Mouse (Mus musculus) embryonic facial prominence, embryonic 12.5 days (tissue): ENCODE measurements at regions not wholly inside any gene's neighbourhood (a gene's known extent, or its start where the extent isn't known, plus 50 kb on each side); places are given as distances from the start of the nearest gene placed in this dataset.

ENCODE experiments used
- ATAC-seq: fragments of 200-750 bp; cut with Nextera tagmentation; 2 replicates; pipeline ENCODE4 v1.8.0; 2017; ENCODE audit not compliant: insufficient number of reproducible peaks, insufficient read depth, low FRiP score, low TSS enrichment
- H3K27ac ChIP-seq: fragments of 300-500 bp; sonication (generic); 2 replicates; pipeline ENCODE4 v1.5.1; 2016; ENCODE audit warnings: mild to moderate bottlenecking
- H3K27me3 ChIP-seq: fragments of 300-500 bp; sonication (generic); 2 replicates; pipeline ENCODE4 v1.6.1; 2016; ENCODE audit warnings: mild to moderate bottlenecking, moderate library complexity
- H3K36me3 ChIP-seq: fragments of 300-500 bp; sonication (generic); 2 replicates; pipeline ENCODE4 v1.6.1; 2016; ENCODE audit warnings: mild to moderate bottlenecking
- H3K4me1 ChIP-seq: fragments of 300-500 bp; sonication (generic); 2 replicates; pipeline ENCODE4 v1.6.1; 2016
- H3K4me2 ChIP-seq: fragments of 300-500 bp; sonication (generic); replicated peaks from 2 replicates; pipeline ENCODE4 v1.6.1; 2016; ENCODE audit warnings: mild to moderate bottlenecking, moderate library complexity
- H3K4me3 ChIP-seq: fragments of 300-500 bp; sonication (generic); 2 replicates; pipeline ENCODE4 v1.5.1; 2016; ENCODE audit warnings: mild to moderate bottlenecking
- H3K9ac ChIP-seq: fragments of 300-500 bp; sonication (generic); 2 replicates; pipeline ENCODE4 v1.6.1; 2016; ENCODE audit warnings: mild to moderate bottlenecking, moderate library complexity
- H3K9me3 ChIP-seq: fragments of 300-500 bp; sonication (generic); 2 replicates; pipeline ENCODE4 v1.6.1; 2016; ENCODE audit warnings: mild to moderate bottlenecking, moderate library complexity
- WGBS: fragments of 180-500 bp; shearing (Covaris S2); methylation state at CpG from one replicate; pipeline ENCODE4 v1.1.7; 2016; 5-methylcytosine and 5-hydroxymethylcytosine counted together

DNA sequence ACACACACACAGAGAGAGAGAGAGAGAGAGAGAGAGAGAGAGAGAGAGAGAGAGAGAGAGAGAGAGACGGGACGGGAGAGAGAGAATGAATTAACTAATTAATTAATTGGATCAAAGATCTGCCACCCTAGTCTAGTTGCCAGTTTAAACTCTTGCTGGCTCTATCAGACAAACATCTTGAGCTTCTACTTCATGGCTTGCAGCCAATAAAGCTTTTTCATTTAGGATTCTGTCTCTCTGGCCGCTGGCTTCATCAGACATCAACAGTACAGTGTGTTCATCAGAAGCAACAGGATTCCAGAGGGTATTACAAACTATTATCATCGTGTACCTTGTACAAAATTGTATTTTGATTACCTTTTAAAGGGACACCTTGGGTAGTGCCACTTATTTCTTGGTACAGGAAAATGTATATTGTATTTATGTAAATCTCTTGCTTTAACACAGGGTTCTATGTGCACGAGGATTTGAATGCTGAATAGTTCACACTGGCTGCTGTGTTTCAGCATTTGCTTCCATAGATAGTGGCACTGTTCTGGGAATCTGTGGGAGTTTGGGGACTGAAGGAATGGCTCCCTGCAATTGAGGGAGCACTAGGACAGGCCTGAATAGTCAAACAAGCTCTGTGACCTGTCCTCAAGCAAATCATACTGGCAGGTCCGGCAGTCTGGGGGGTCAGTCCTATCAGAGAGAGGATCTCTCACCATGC, 293.9 kb upstream of the Sphkap start:
- no peak for ATAC-seq
- Histone ChIP-seq H3K9ac (no peak overlapping the region), H3K36me3 (no peaks in the 10 kb centered on the region), H3K27ac (no peak overlapping the region), H3K27me3 (no peaks in the 10 kb centered on the region), H3K4me2 (no peak overlapping the region), H3K4me3 (no peak overlapping the region), H3K9me3 (no peaks in the 10 kb centered on the region), H3K4me1 (no peaks in the 10 kb centered on the region)
- 88% methylated on average over 6 of the region's 6 CpGs for WGBS

DNA sequence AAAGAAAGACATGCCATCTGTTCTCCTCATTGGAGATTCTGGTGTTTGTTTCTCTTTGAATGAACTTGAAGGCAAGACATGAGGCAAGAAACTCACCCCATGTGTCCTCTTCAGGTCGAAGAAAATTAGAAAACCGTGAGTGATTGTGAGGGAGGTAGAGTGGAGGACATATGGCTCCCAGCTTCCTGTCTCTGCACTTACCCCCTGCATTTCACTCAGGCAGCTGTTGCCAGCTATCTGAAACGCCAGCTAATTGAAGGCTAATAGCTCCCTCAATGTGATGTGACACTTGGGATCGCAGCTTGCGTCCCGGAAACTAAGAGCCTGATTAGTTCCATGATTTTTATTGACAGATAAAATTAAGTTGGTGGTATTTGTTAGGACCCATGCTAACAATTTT, 289.4 kb upstream of the Sphkap start:
- no peak overlapping the region for H3K4me3 ChIP-seq

DNA sequence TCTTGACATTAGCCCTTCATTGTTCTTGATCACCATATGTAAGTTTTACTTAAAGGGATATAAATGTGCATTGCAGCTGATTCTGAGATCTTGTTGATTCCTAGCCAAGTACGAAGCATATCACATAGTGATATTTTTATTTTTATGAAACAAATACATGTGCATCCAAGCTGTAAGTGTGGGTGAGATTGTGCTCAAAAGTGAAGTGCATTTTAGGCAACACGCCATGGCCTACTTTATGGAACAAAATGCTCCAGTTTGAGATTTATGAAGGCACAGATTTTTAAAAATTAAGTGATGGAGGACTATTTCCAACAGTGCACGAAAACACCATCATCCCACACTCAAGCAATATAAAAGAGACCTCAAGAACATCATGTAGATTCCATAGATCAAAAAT, 277.2 kb upstream of the Sphkap start:
- Histone ChIP-seq H3K9ac (no peak overlapping the region), H3K4me1 (no peaks in the 10 kb centered on the region), H3K27me3 (no peaks in the 10 kb centered on the region), H3K36me3 (no peaks in the 10 kb centered on the region), H3K4me3 (no peak overlapping the region), H3K4me2 (no peak overlapping the region), H3K27ac (no peak overlapping the region), H3K9me3 (no peaks in the 10 kb centered on the region)
- 85% methylated on average over 3 of the region's 3 CpGs for WGBS
- no peak for ATAC-seq

More for the DNA sequence above, 289.4 kb upstream of the Sphkap start:
- H3K9ac ChIP-seq: no peak overlapping the region
- no peak overlapping the region for H3K27ac ChIP-seq
- no peaks in the 10 kb centered on the region for H3K36me3 ChIP-seq
- no peaks in the 10 kb centered on the region for H3K27me3 ChIP-seq
- no peaks in the 10 kb centered on the region for H3K4me1 ChIP-seq
- no peak overlapping the region for H3K4me2 ChIP-seq
- no peaks in the 10 kb centered on the region for H3K9me3 ChIP-seq
- ATAC-seq: no peak
- WGBS: 29% methylated on average over 6 of the region's 6 CpGs

DNA sequence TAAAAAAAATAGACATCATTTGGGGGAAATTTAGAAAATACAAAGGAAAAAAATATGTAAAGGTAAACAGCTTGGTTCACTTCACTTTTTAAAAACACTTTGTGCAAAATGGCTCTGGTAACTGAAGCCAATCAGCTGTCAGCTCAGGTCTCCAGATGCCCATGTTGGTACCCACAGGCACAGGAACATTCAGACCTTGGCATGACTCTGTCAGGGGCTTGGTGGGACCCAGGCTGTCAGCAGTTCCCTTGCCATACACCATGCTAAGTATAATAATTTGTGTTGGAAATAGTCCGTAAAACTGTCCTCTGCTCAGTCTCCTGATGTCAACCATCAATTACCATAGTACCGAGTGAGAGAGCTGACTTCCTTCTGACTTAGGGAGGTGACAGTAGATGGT, 257.3 kb upstream of the Sphkap start:
- Histone ChIP-seq H3K4me3 (no peak overlapping the region), H3K4me2 (no peak overlapping the region), H3K27ac (no peak overlapping the region), H3K27me3 (no peaks in the 10 kb centered on the region), H3K4me1 (no peaks in the 10 kb centered on the region), H3K36me3 (no peaks in the 10 kb centered on the region), H3K9ac (no peak overlapping the region), H3K9me3 (no peaks in the 10 kb centered on the region)
- WGBS: 87% methylated on average over 2 of the region's 2 CpGs
- ATAC-seq: no peak

DNA sequence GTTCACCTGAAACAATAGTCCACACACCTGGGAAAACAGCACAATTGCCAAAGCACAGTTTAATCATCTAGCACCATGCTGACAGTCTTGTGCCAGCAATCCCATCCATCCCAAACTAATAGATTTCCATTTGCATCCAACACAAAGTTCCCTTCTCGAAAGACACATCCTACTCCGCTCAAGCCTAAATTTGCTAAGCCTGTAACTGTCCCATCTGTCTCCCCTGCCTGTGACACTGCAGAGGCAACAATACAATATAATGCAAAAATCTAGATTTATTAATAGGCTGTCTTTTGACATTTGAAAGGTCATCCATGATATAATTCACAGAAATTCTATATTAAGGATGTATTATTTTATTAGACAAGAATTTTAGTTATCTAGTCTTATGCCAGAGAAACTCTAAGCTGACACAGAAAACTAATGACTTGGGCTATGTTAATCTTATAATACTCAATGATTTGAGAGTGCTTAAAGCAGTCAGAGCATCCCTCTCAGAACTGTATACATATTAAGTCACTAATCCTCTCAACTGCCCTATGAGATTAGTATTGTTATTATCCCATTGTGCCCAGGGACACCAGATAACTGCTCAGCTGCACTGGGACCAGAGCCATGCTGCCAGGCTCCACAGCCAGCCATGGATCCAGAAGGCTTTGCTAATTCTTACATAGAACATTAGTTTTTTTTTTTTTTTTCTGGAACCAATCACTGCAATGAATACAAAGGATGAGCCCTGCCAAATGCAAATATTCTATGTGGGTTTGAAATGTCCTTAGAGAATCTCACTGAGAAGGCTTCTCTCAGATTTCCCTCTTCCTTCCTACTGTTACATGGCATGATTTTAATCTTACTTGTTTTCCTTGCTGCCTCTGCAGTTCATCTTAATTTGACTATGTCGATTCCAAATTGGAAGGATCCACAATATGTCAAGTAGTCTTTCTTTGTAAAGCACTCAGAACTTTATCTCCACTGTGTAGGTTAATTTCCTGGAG, 254.1 kb upstream of the Sphkap start:
- ATAC-seq: no peak

DNA sequence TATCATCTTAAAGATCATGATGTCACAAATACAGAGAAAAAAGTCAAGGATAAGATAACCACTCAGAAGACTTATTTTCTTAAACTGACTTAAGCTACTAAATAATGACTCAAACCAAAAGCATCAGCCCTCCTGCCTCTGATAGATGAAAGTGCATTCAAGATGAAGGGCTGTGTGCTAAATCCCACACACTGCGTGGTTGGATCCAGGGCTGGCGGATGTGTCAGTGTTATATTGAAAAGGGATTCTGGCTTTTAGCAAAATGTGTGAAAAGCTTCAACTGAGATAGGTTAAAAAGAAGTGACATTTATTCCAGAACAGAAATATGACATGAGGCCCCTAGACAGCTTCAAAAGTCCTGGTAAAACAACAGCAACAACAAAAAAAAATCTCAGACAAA, 245.7 kb upstream of the Sphkap start:
- Histone ChIP-seq H3K36me3 (no peaks in the 10 kb centered on the region), H3K27me3 (no peaks in the 10 kb centered on the region), H3K27ac (no peak overlapping the region), H3K4me1 (no peaks in the 10 kb centered on the region), H3K9ac (no peak overlapping the region), H3K4me3 (no peak overlapping the region), H3K4me2 (no peak overlapping the region), H3K9me3 (no peaks in the 10 kb centered on the region)
- 81% methylated on average over 2 of the region's 2 CpGs for WGBS
- ATAC-seq: no peak

More for the DNA sequence above, 254.1 kb upstream of the Sphkap start:
- H3K27ac ChIP-seq: no peak overlapping the region
- H3K36me3 ChIP-seq: no peaks in the 10 kb centered on the region
- no peak overlapping the region for H3K4me3 ChIP-seq
- H3K27me3 ChIP-seq: no peaks in the 10 kb centered on the region
- no peaks in the 10 kb centered on the region for H3K9me3 ChIP-seq
- 92% methylated on average over 3 of the region's 3 CpGs for WGBS
- H3K4me2 ChIP-seq: no peak overlapping the region
- no peaks in the 10 kb centered on the region for H3K4me1 ChIP-seq
- no peak overlapping the region for H3K9ac ChIP-seq

DNA sequence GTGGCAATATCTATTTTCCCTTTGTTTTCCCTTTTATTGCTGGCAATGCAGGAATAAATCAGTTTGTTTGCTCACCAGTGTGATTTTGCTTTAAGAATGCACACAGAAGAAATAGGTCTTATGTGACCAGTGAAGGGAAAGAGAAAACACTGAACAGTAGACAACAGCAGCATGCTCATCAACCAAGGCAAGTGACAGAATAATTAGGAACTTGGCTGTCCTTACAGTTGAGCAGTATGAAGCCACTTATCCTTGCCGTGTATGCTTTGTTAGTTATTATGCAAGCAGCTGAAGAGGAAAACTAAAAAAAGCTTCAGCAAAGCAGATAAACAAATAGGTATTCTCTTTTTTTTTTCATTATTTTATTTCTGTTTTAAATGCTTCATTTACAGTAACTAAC, 237.6 kb upstream of the Sphkap start:
- H3K27me3 ChIP-seq: no peaks in the 10 kb centered on the region
- no peak overlapping the region for H3K27ac ChIP-seq
- 71% methylated on average over 1 of the region's 1 CpGs for WGBS
- H3K9ac ChIP-seq: no peak overlapping the region
- no peaks in the 10 kb centered on the region for H3K9me3 ChIP-seq
- H3K4me2 ChIP-seq: no peak overlapping the region
- H3K36me3 ChIP-seq: no peaks in the 10 kb centered on the region
- H3K4me3 ChIP-seq: no peak overlapping the region
- H3K4me1 ChIP-seq: no peaks in the 10 kb centered on the region
- ATAC-seq: no peak

DNA sequence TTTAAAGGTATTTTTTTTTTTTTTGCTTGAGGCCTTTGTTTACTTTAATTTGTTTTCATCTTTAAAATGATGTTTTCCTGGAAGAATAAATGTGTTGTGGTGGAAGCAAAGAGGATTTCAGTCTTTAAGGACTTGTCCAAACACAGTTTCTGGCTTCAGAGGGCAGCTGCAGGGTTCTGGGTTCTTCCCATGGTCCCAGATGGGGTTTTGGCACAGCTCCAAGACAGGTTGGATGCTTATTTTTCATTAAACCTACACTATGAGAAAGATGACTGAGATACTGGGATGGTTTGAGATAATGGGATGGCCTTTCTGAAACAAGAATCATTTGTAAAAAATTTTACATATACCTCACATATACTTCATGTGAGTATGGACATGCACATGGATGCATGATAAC, 234.7 kb upstream of the Sphkap start:
- H3K9me3 ChIP-seq: no peaks in the 10 kb centered on the region

DNA sequence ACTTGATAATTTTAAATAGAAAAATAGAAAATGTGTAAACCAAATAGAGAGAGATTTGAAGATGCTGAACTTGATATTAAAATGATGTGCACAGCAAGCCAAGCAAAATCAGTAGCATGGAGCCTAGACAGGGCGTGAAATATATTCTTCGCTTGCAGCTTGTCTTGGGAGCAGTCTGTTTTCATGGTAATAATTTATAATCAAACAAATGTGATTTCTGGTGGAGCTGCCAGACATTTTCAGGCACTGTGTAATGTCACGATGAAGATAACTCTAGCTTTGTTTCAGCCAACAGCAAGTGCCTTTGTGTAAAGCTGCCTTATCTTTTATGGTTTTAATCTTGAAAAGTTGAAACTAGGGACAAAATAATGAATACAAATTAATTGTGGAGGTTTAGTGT, 228.1 kb upstream of the Sphkap start:
- 82% methylated on average over 3 of the region's 3 CpGs for WGBS

More for the DNA sequence above, 234.7 kb upstream of the Sphkap start:
- Histone ChIP-seq H3K9ac (no peak overlapping the region), H3K4me3 (no peak overlapping the region), H3K27me3 (no peaks in the 10 kb centered on the region), H3K4me2 (no peak overlapping the region), H3K27ac (no peak overlapping the region), H3K4me1 (no peaks in the 10 kb centered on the region), H3K36me3 (no peaks in the 10 kb centered on the region)
- ATAC-seq: no peak

DNA sequence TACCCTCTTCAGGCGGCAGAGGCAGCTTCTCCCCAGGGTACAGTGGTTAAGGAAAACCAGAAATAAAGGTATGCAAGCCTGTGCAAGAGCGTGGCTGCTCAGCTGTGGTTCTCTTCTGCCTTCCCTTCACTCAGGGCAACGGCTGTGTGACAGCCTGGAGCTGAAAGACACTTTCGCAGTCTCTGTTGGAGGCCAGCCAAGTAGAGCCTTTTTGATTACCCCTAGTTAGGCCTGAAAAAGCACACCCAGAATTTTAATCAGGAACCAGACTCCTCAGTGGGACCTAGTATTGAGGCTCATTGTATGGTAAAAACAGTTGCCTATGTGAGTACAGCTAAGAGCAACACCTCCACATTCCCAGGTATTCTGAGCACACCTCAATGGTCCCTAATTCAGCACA, 223.8 kb upstream of the Sphkap start:
- no peak for ATAC-seq

More for the DNA sequence above, 228.1 kb upstream of the Sphkap start:
- H3K36me3 ChIP-seq: no peaks in the 10 kb centered on the region
- no peak overlapping the region for H3K27ac ChIP-seq
- H3K9me3 ChIP-seq: no peaks in the 10 kb centered on the region
- H3K4me3 ChIP-seq: no peak overlapping the region
- no peak overlapping the region for H3K9ac ChIP-seq
- no peak for ATAC-seq
- H3K4me1 ChIP-seq: no peaks in the 10 kb centered on the region
- no peaks in the 10 kb centered on the region for H3K27me3 ChIP-seq
- no peak overlapping the region for H3K4me2 ChIP-seq

DNA sequence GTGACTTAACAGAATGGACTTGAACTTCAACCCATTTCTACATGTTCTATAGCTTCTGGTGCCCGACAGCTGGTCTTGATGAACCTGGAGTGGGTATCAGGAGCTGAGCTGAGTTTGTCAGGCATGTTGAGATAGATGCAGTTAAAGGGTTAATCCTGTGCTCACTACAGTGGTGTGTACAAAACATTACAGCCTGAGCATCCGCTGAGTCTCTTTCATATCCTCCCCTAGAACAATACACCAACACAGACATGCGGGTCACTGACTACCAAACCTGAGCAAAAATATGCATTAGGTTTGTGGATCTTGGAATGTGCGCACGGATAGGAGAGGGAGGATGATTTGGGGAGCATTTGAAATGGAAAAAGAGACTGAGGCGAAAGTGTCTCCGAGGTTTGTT, 223.4 kb upstream of the Sphkap start:
- H3K27me3 ChIP-seq: no peaks in the 10 kb centered on the region
- H3K4me2 ChIP-seq: no peak overlapping the region
- no peak for ATAC-seq
- no peak overlapping the region for H3K27ac ChIP-seq
- H3K9me3 ChIP-seq: no peaks in the 10 kb centered on the region
- H3K4me3 ChIP-seq: no peak overlapping the region
- H3K36me3 ChIP-seq: no peaks in the 10 kb centered on the region
- WGBS: 73% methylated on average over 7 of the region's 7 CpGs
- no peak overlapping the region for H3K9ac ChIP-seq
- no peaks in the 10 kb centered on the region for H3K4me1 ChIP-seq

More for the DNA sequence above, 223.8 kb upstream of the Sphkap start:
- Histone ChIP-seq H3K36me3 (no peaks in the 10 kb centered on the region), H3K9me3 (no peaks in the 10 kb centered on the region), H3K4me3 (no peak overlapping the region), H3K9ac (no peak overlapping the region), H3K27me3 (no peaks in the 10 kb centered on the region), H3K27ac (no peak overlapping the region), H3K4me1 (no peaks in the 10 kb centered on the region), H3K4me2 (no peak overlapping the region)
- WGBS: 32% methylated on average over 4 of the region's 4 CpGs

DNA sequence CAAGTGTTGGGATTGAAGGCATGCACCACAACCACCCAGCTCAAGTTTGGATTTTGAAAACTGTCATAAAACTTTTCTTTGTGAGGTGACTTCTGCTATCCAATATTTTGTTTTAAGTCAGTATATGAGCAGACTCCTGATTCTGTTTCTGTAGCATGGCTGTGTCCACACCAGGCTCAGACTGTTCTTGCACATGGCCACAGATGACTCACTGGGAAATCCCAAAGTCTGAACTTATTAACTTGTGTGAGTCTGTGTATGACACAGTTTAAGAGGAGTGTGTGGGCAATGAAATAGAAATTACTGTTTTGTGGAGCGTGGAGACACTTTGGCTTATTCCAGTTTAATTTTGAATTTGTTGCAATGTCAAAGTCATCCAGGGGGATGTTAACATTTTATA, 179.3 kb upstream of the Sphkap start:
- no peaks in the 10 kb centered on the region for H3K4me1 ChIP-seq
- H3K36me3 ChIP-seq: no peaks in the 10 kb centered on the region
- no peaks in the 10 kb centered on the region for H3K9me3 ChIP-seq
- no peak overlapping the region for H3K9ac ChIP-seq
- ATAC-seq: no peak
- H3K4me2 ChIP-seq: no peak overlapping the region
- no peak overlapping the region for H3K4me3 ChIP-seq
- H3K27ac ChIP-seq: no peak overlapping the region
- WGBS: 91% methylated on average over 1 of the region's 1 CpGs
- H3K27me3 ChIP-seq: no peaks in the 10 kb centered on the region
